Mouse (Mus musculus): ENCODE data around the gene Gm8660. TPM values are rescaled to one million over a fixed set of nuclear protein-coding genes. Genes with fewer than 3 reads are reported as not detected.
"Not testable (repeated sequence)": the region's sequence is repeated elsewhere in the genome, so short reads cannot be mapped to it uniquely, and the experiment has no call there.

Gm8660 gene
- not detected in 2 replicates for polyA plus RNA-seq (2015; fragmentation: Nextera tagmentation; extraction: Ambion mirVana)

DNA sequence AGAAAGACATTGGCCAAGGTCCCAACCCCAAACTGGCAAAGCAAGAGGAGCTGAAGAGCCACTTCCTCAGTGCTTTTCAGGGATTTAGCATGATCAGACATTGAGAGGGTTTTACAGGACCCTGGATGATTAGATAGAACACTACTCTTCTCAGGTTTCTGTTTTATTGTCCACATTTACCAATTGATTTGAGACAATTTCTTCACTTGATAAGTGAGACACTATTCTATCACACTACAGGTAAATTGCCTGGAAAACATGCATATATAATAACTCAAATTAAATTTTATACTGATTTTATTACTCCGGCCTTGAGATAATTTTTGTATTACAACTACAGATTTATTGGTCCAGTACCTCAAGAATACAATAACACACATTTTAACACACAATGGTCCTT is at the start of gene Gm8660:
Gm8660 (minus strand) TSS at position 101 of the 400 bp plus-strand sequence.
- not testable (repeated sequence) for H3K4me3 ChIP-seq (replicated peaks); H3K9ac ChIP-seq (replicated peaks); ATAC-seq; H3K9me3 ChIP-seq; H3K4me1 ChIP-seq (replicated peaks); H3K27me3 ChIP-seq; H3K4me2 ChIP-seq (replicated peaks); H3K36me3 ChIP-seq; H3K27ac ChIP-seq
- no CpG with 5 or more reads among the region's 1 CpGs for WGBS

DNA sequence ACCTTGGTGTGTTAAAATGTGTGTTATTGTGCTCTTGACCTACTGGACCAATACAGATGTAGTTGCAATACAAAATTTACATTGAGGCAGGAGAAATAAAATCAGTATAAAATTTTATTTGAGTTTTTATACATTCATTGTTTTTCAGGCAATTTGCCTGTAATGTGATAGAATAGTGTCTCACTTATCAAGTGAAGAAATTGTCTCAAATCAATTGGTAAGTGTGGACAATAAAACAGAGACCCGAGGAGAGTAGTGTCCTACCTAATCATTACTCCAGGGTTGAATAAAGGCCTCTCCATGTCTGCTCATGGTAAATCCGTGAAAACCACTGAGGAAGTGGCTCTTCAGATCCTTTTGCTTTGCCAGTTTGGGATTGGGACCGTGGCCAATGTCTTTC is 42.4 kb upstream of the Gm8660 start, which contains the start of gene Vmn1r148:
Vmn1r148 (plus strand) TSS at position 301 of the 400 bp plus-strand sequence.
- H3K27ac ChIP-seq; H3K27me3 ChIP-seq; ATAC-seq; H3K9ac ChIP-seq (replicated peaks); H3K36me3 ChIP-seq; H3K9me3 ChIP-seq; H3K4me3 ChIP-seq (replicated peaks); H3K4me2 ChIP-seq (replicated peaks); H3K4me1 ChIP-seq (replicated peaks): not testable (repeated sequence)
- no CpG with 5 or more reads among the region's 3 CpGs for WGBS

DNA sequence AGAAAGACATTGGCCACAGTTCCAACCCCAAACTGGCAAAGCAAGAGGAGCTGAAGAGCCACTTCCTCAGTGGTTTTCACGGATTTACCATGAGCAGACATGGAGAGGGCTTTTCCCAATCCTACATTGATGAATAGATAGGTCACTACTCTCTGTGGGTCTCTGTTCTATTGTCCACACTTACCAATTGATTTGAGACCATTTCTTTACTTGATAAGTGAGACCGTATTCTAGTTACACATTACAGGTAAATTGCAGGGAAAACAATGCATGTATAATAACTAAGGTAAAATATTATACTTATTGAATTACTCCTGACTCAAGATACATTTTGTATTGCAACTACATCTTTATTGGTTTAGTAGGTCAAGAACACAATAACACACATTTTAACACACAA is 41.2 kb downstream of the Gm8660 start, which contains the start of gene Gm4187:
Gm4187 (minus strand) TSS at position 101 of the 400 bp plus-strand sequence.
- WGBS, result no CpG with 5 or more reads among the region's 2 CpGs
- not testable (repeated sequence) for ATAC-seq; H3K4me2 ChIP-seq (replicated peaks); H3K36me3 ChIP-seq; H3K4me3 ChIP-seq (replicated peaks); H3K9ac ChIP-seq (replicated peaks); H3K27ac ChIP-seq; H3K9me3 ChIP-seq; H3K27me3 ChIP-seq; H3K4me1 ChIP-seq (replicated peaks)

Other genes with a start within 250 kb of the Gm8660 start
- gene Gm10666, start 236.3 kb downstream of the Gm8660 start, polyA plus RNA-seq (2015; fragmentation: Nextera tagmentation; extraction: Ambion mirVana), result not detected in 2 replicates
- not detected in 2 replicates for gene Vmn1r142, start 207.0 kb downstream of the Gm8660 start, polyA plus RNA-seq (2015; fragmentation: Nextera tagmentation; extraction: Ambion mirVana)
- not detected in 2 replicates for gene Vmn1r143, start 181.7 kb downstream of the Gm8660 start, polyA plus RNA-seq (2015; fragmentation: Nextera tagmentation; extraction: Ambion mirVana)
- gene Gm8653, start 169.8 kb downstream of the Gm8660 start, polyA plus RNA-seq (2015; fragmentation: Nextera tagmentation; extraction: Ambion mirVana), result not detected in 2 replicates
- gene Gm8453, start 141.6 kb downstream of the Gm8660 start, polyA plus RNA-seq (2015; fragmentation: Nextera tagmentation; extraction: Ambion mirVana), result not detected in 2 replicates
- not detected in 2 replicates for gene Gm4187, start 41.3 kb downstream of the Gm8660 start, polyA plus RNA-seq (2015; fragmentation: Nextera tagmentation; extraction: Ambion mirVana)
- gene Vmn1r148, start 42.5 kb upstream of the Gm8660 start, polyA plus RNA-seq (2015; fragmentation: Nextera tagmentation; extraction: Ambion mirVana), result not detected in 2 replicates
- not detected in 2 replicates for gene Vmn1r149, start 67.2 kb upstream of the Gm8660 start, polyA plus RNA-seq (2015; fragmentation: Nextera tagmentation; extraction: Ambion mirVana)
- not detected in 2 replicates for gene Gm10665, start 93.0 kb upstream of the Gm8660 start, polyA plus RNA-seq (2015; fragmentation: Nextera tagmentation; extraction: Ambion mirVana)
- not detected in 2 replicates for gene Vmn1r151, start 128.6 kb upstream of the Gm8660 start, polyA plus RNA-seq (2015; fragmentation: Nextera tagmentation; extraction: Ambion mirVana)
- not detected in 2 replicates for gene Vmn1r152, start 151.9 kb upstream of the Gm8660 start, polyA plus RNA-seq (2015; fragmentation: Nextera tagmentation; extraction: Ambion mirVana)
- not detected in 2 replicates for gene Gm8677, start 163.8 kb upstream of the Gm8660 start, polyA plus RNA-seq (2015; fragmentation: Nextera tagmentation; extraction: Ambion mirVana)
- gene Gm4201, start 194.3 kb upstream of the Gm8660 start, polyA plus RNA-seq (2015; fragmentation: Nextera tagmentation; extraction: Ambion mirVana), result not detected in 2 replicates
- not detected in 2 replicates for gene Gm4565, start 217.1 kb upstream of the Gm8660 start, polyA plus RNA-seq (2015; fragmentation: Nextera tagmentation; extraction: Ambion mirVana)

Measured in midbrain, embryonic 13.5 days (tissue).